Mouse (Mus musculus): ENCODE data around the gene Ankrd9. TPM values are rescaled to one million over a fixed set of nuclear protein-coding genes. Genes with fewer than 3 reads are reported as not detected.

Gene Ankrd9
- polyA plus RNA-seq, 1 experiment = 25.5 TPM

Other genes starting within 250 kb of the Ankrd9 start
- gene Wdr20, start 241.1 kb downstream of the Ankrd9 start, polyA plus RNA-seq (2012; rRNA removed) = 22.9 and 25.6 TPM in 2 replicates
- 14.0 and 14.2 TPM in 2 replicates for gene Mok, start 138.1 kb downstream of the Ankrd9 start, polyA plus RNA-seq (2012; rRNA removed)
- gene Zfp839, start 128.8 kb downstream of the Ankrd9 start, polyA plus RNA-seq (2012; rRNA removed) = 7.7 and 7.8 TPM in 2 replicates
- 106 TPM in 2 replicates for gene Cinp, start 89.9 kb downstream of the Ankrd9 start, polyA plus RNA-seq (2012; rRNA removed)
- 27.6 and 29.4 TPM in 2 replicates for gene Tecpr2, start 89.8 kb downstream of the Ankrd9 start, polyA plus RNA-seq (2012; rRNA removed)
- 13.4 and 14.4 TPM in 2 replicates for gene Rcor1, start 60.3 kb upstream of the Ankrd9 start, polyA plus RNA-seq (2012; rRNA removed)
- 28.0 and 28.5 TPM in 2 replicates for gene Traf3, start 187.3 kb upstream of the Ankrd9 start, polyA plus RNA-seq (2012; rRNA removed)
- gene 4930595D18Rik, start 205.5 kb upstream of the Ankrd9 start, polyA plus RNA-seq (2012; rRNA removed) = not detected in 2 replicates

Measured in frontal cortex, adult 2 months (tissue).